Mouse (Mus musculus): ENCODE results near the gene Tcf7l1.

The Tcf7l1 gene

GRCm38 (mm10) chr6:72787322-72787947, 1.6 kb downstream of the Tcf7l1 start:
- DNase-seq (ENCODE audit: low spot score) = no peak

- no peak for DNase-seq (ENCODE audit: low spot score)
Measured at GRCm38 (mm10) chr6:72783780-72784179, 5.3 kb downstream of the Tcf7l1 start.

- no peak for DNase-seq (ENCODE audit: low spot score)
Measured at GRCm38 (mm10) chr6:72778779-72779776, 10.0 kb downstream of the Tcf7l1 start.

GRCm38 (mm10) chr6:72777212-72777611, 11.8 kb downstream of the Tcf7l1 start:
- no peak for DNase-seq (ENCODE audit: low spot score)

GRCm38 (mm10) chr6:72774275-72774674, 14.8 kb downstream of the Tcf7l1 start:
- DNase-seq (ENCODE audit: low spot score) = no peak

GRCm38 (mm10) chr6:72769915-72770776, 18.9 kb downstream of the Tcf7l1 start:
- DNase-seq (ENCODE audit: low spot score) = no peak

GRCm38 (mm10) chr6:72769343-72769742, 19.7 kb downstream of the Tcf7l1 start:
- no peak for DNase-seq (ENCODE audit: low spot score)

- peak; percentile 32 for DNase-seq (ENCODE audit: low spot score)
Measured at GRCm38 (mm10) chr6:72768804-72769203, 20.2 kb downstream of the Tcf7l1 start.

- DNase-seq (ENCODE audit: low spot score) = no peak
Measured at GRCm38 (mm10) chr6:72768097-72768496, 21.0 kb downstream of the Tcf7l1 start.

GRCm38 (mm10) chr6:72763616-72764015, 25.4 kb downstream of the Tcf7l1 start:
- no peak for DNase-seq (ENCODE audit: low spot score)

- no peak for DNase-seq (ENCODE audit: low spot score)
Measured at GRCm38 (mm10) chr6:72761645-72762044, 27.4 kb downstream of the Tcf7l1 start.

GRCm38 (mm10) chr6:72758239-72759017, 30.6 kb downstream of the Tcf7l1 start:
- no peak for DNase-seq (ENCODE audit: low spot score)

- DNase-seq (ENCODE audit: low spot score) = no peak
Measured at GRCm38 (mm10) chr6:72755267-72755889, 33.7 kb downstream of the Tcf7l1 start.

- no peak for DNase-seq (ENCODE audit: low spot score)
Measured at GRCm38 (mm10) chr6:72754215-72754614, 34.8 kb downstream of the Tcf7l1 start.

- no peak for DNase-seq (ENCODE audit: low spot score)
Measured at GRCm38 (mm10) chr6:72753782-72754181, 35.3 kb downstream of the Tcf7l1 start.

GRCm38 (mm10) chr6:72752824-72753223, 36.2 kb downstream of the Tcf7l1 start:
- DNase-seq (ENCODE audit: low spot score) = no peak

- DNase-seq (ENCODE audit: low spot score) = no peak
Measured at GRCm38 (mm10) chr6:72751210-72751609, 37.8 kb downstream of the Tcf7l1 start.

- no peak for DNase-seq (ENCODE audit: low spot score)
Measured at GRCm38 (mm10) chr6:72748882-72749437, 40.1 kb downstream of the Tcf7l1 start.

- no peak for DNase-seq (ENCODE audit: low spot score)
Measured at GRCm38 (mm10) chr6:72748421-72748820, 40.6 kb downstream of the Tcf7l1 start.

GRCm38 (mm10) chr6:72747814-72748213, 41.2 kb downstream of the Tcf7l1 start:
- no peak for DNase-seq (ENCODE audit: low spot score)

GRCm38 (mm10) chr6:72747156-72747555, 41.9 kb downstream of the Tcf7l1 start:
- DNase-seq (ENCODE audit: low spot score) = no peak

All from ovary, postnatal 10 days (tissue).